Mouse (Mus musculus): Measurements from ENCODE around the gene Txndc8.

DNA sequence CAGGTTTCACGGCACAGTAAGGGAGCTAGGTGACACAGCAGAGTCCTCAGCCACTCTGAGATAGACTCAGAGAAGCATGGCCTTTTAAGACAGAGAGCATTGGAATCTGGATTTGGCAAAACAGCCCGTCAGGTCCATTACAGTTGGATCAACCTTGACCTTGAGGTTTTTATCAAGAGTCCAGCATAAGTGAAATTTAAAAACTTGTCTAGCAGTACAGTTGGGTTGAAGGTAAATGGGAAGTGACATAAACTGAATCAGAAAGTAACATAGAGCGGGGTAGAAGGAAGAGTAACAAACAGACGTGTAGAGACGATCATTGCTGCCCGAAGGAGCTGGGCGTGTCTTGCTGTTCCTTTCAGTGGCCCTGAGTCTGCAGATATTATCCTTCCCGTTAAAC, 49.9 kb downstream of the Txndc8 start:
- TF ChIP-seq MAFK (IDR thresholded peaks at IDR 0.05; ENCODE audit: insufficient replicate concordance, low read length), result no peak
- TF ChIP-seq E2F4 (IDR thresholded peaks at IDR 0.05; ENCODE audit: insufficient replicate concordance, low read depth, low read length), result no peak

All from CH12.LX (cell line).